ENCODE assay signal across 15 mouse cellular contexts in the genomic region with DNA sequence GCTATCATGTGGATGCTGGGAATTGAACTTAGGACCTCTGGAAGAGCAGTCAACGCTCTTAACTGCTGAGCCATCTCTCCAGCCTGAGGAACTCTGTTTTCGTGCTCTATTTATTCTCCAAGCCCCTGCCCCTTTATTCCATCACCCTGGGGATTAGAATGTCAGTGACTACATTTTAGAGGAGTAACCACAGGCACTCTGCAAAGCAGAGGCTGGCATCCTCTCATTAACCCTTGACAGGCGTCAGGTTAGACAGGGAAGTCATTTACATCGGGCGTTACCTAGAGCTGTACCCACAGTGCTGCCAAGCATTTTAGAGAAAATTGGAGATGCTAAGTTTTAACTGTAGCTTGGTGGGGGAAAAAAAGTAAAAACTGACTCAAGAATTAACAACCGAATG.
A peak's percentile ranks its signal among the peaks of the same experiment; 100 is the strongest.
DNase-seq lines count a peak whose midpoint lies in the region; ATAC-seq lines count a peak whose summit lies in the region.
"Had no signal": no experiment of that assay in that cellular context is flagged by ENCODE, and none has a peak within 500 bp of the region (broad histone marks: within the 10 kb centered on the region; RNA-seq: fewer than 3 reads in every experiment).

No protein-coding gene starts in this region.

- 0 out of 2 replicates have a peak overlapping the region, but pooled peaks have one; percentile 2 for H3K27ac ChIP-seq in embryonic facial prominence, embryonic 10.5 days (replicated peaks)
- H3K27ac ChIP-seq in hindbrain, embryonic 11.5 days (ENCODE audit: low read depth, low read length) = peak overlapping the region; percentile 54
- H3K27ac ChIP-seq in neural tube, embryonic 13.5 days (replicated peaks) = peak overlapping the region; percentile 43; the same call in 1 of the 2 replicates
- H3K27ac ChIP-seq: embryonic facial prominence, embryonic 15.5 days; liver, embryonic 15.5 days; macrophage had no signal

- peak; percentile 74 for DNase-seq in R1 (ENCODE audit: low read depth, low spot score)
- no peak for DNase-seq in embryonic facial prominence, embryonic 10.5 days (ENCODE audit: low spot score)
- DNase-seq in hindbrain, embryonic 11.5 days (ENCODE audit: low spot score) = peak; percentile 50
- DNase-seq in right cerebral cortex, adult 18-20 months = no peak
- DNase-seq in layer of hippocampus, adult 8-10 months (ENCODE audit: low spot score in 2 of 2) = no peak
- DNase-seq in frontal cortex, postnatal 14 days (ENCODE audit: low spot score in 2 of 2) = no peak
- DNase-seq: cerebellum, adult 8-10 months; heart, adult 11 months; heart, postnatal 4 days; thymus, adult 18-20 months had no signal

- 0 out of 2 replicates have a peak, but pooled peaks cover 3% of the 10 kb centered on the region for H3K9me3 ChIP-seq in embryonic facial prominence, embryonic 10.5 days
- H3K9me3 ChIP-seq in hindbrain, embryonic 11.5 days (ENCODE audit: control insufficient read depth, low read length) = no peaks in the 10 kb centered on the region
- no peaks in the 10 kb centered on the region for H3K9me3 ChIP-seq in neural tube, embryonic 13.5 days
- H3K9me3 ChIP-seq: embryonic facial prominence, embryonic 15.5 days; liver, embryonic 15.5 days had no signal

- no peak overlapping the region for H3K4me2 ChIP-seq in hindbrain, embryonic 11.5 days (replicated peaks; ENCODE audit: low read depth, low read length)
- H3K4me2 ChIP-seq in neural tube, embryonic 13.5 days = peak overlapping the region; percentile 6; the same call in 1 of the 2 replicates
- H3K4me2 ChIP-seq: embryonic facial prominence, embryonic 15.5 days; liver, embryonic 15.5 days had no signal

- H3K4me1 ChIP-seq in embryonic facial prominence, embryonic 10.5 days = peaks cover 20% of the 10 kb centered on the region
- no peaks in the 10 kb centered on the region for H3K4me1 ChIP-seq in hindbrain, embryonic 11.5 days (replicated peaks; ENCODE audit: control insufficient read depth, insufficient read depth, low read length)
- peaks cover 10% of the 10 kb centered on the region for H3K4me1 ChIP-seq in neural tube, embryonic 13.5 days (replicated peaks)
- H3K4me1 ChIP-seq: embryonic facial prominence, embryonic 15.5 days; liver, embryonic 15.5 days had no signal

- H3K9ac ChIP-seq in hindbrain, embryonic 11.5 days (ENCODE audit: low read depth, low read length) = 0 out of 2 replicates have a peak overlapping the region, but pooled peaks have one; percentile 24
- H3K9ac ChIP-seq in neural tube, embryonic 13.5 days = 0 out of 2 replicates have a peak overlapping the region, but pooled peaks have one; percentile 18
- H3K9ac ChIP-seq: embryonic facial prominence, embryonic 15.5 days; liver, embryonic 15.5 days had no signal

- H3K36me3 ChIP-seq in embryonic facial prominence, embryonic 10.5 days (replicated peaks) = no peaks in the 10 kb centered on the region
- H3K36me3 ChIP-seq in hindbrain, embryonic 11.5 days (ENCODE audit: control insufficient read depth, insufficient read depth, low read length) = no peaks in the 10 kb centered on the region
- H3K36me3 ChIP-seq in neural tube, embryonic 13.5 days = no peaks in the 10 kb centered on the region
- H3K36me3 ChIP-seq: embryonic facial prominence, embryonic 15.5 days; liver, embryonic 15.5 days had no signal

- H3K4me3 ChIP-seq in embryonic facial prominence, embryonic 10.5 days = no peak overlapping the region
- H3K4me3 ChIP-seq in hindbrain, embryonic 11.5 days (ENCODE audit: low read depth, low read length) = no peak overlapping the region
- no peak overlapping the region for H3K4me3 ChIP-seq in neural tube, embryonic 13.5 days
- H3K4me3 ChIP-seq: embryonic facial prominence, embryonic 15.5 days; liver, embryonic 15.5 days; myocyte had no signal

- 16% methylated on average over 6 of the region's 6 CpGs for WGBS in embryonic facial prominence, embryonic 10.5 days
- WGBS in hindbrain, embryonic 11.5 days = 19% methylated on average over 6 of the region's 6 CpGs
- 18% methylated on average over 6 of the region's 6 CpGs for WGBS in neural tube, embryonic 13.5 days

- ATAC-seq in hindbrain, embryonic 11.5 days (ENCODE audit: low FRiP score) = peak; percentile 76
- ATAC-seq in neural tube, embryonic 13.5 days (ENCODE audit: low read depth) = peak; percentile 61

- H3K27me3 ChIP-seq in embryonic facial prominence, embryonic 10.5 days (replicated peaks; ENCODE audit: low read depth, poor library complexity, severe bottlenecking) = no peaks in the 10 kb centered on the region
- H3K27me3 ChIP-seq in hindbrain, embryonic 11.5 days (ENCODE audit: control insufficient read depth, insufficient read depth, low read length) = no peaks in the 10 kb centered on the region
- no peaks in the 10 kb centered on the region for H3K27me3 ChIP-seq in neural tube, embryonic 13.5 days
- H3K27me3 ChIP-seq: embryonic facial prominence, embryonic 15.5 days; liver, embryonic 15.5 days had no signal

Comparison
In these comparisons a context has a peak if more than half of its experiments do, and no peak if none do; other contexts are left out.
1. DNase-seq: peak in R1 (single experiment) and hindbrain, embryonic 11.5 days (single experiment); none in embryonic facial prominence, embryonic 10.5 days (single experiment), right cerebral cortex, adult 18-20 months (single experiment), layer of hippocampus, adult 8-10 months (0 of 2) and frontal cortex, postnatal 14 days (0 of 2).
2. H3K27ac ChIP-seq: peak in every context shown above with its lines; median percentile 54 in hindbrain, embryonic 11.5 days; 43 in neural tube, embryonic 13.5 days; 2 in embryonic facial prominence, embryonic 10.5 days.